Mouse (Mus musculus) kidney, adult 2 months (tissue): Measurements from ENCODE around the gene Ip6k2. TPM values are rescaled to one million over a fixed set of nuclear protein-coding genes. Genes with fewer than 3 reads are reported as not detected.

ENCODE experiments used
- DNase-seq: peaks from one replicate; pipeline ENCODE4 v3.0.0; 2021
- H3K27ac ChIP-seq: fragments of 200-500 bp; 2 replicates; pipeline ENCODE4 v1.5.1; 2012; ENCODE audit warnings: low read depth, low read length, control low read depth, inconsistent platforms; ENCODE audit not compliant: insufficient read depth
- H3K27me3 ChIP-seq: fragments of 200-500 bp; replicated peaks from 2 replicates; pipeline ENCODE4 v1.6.1; 2012; ENCODE audit warnings: mild to moderate bottlenecking, moderate library complexity, low read length, inconsistent platforms; ENCODE audit not compliant: control insufficient read depth, insufficient read depth
- H3K36me3 ChIP-seq: fragments of 200-500 bp; 2 replicates; pipeline ENCODE4 v1.6.1; 2012; ENCODE audit warnings: mild to moderate bottlenecking, moderate library complexity, low read length, inconsistent platforms; ENCODE audit not compliant: control insufficient read depth, insufficient read depth
- H3K4me1 ChIP-seq: fragments of 200-500 bp; 2 replicates; pipeline ENCODE4 v1.6.1; 2011; ENCODE audit warnings: low read length; ENCODE audit not compliant: control insufficient read depth, insufficient read depth
- H3K4me3 ChIP-seq: fragments of 200-500 bp; 2 replicates; pipeline ENCODE4 v1.5.1; 2011; ENCODE audit warnings: mild to moderate bottlenecking, low read depth, low read length, control low read depth; ENCODE audit not compliant: insufficient read depth
- CTCF ChIP-seq: fragments of 200-500 bp; conservative IDR thresholded peaks from 2 replicates; pipeline ENCODE4 v1.5.1; 2011; ENCODE audit warnings: low read depth, mild to moderate bottlenecking, control low read depth, low read length, moderate library complexity, mixed read lengths; ENCODE audit not compliant: insufficient read depth, insufficient read length
- POLR2A ChIP-seq: fragments of 200-500 bp; IDR thresholded peaks from one replicate; pipeline ENCODE4 v1.6.1; 2011; ENCODE audit warnings: low read depth, low read length, control low read depth
- WGBS: fragments of 180-500 bp; shearing (Covaris S2); methylation state at CpG from one replicate; pipeline ENCODE4 v1.1.7; 2018; 5-methylcytosine and 5-hydroxymethylcytosine counted together
- polyA plus RNA-seq: library from polyadenylated mRNA; depleted of rRNA; stranded (reverse); fragments of >200 nt; gene quantifications from 2 replicates; pipeline ENCODE4 v1.2.3, GENCODE M21; 2012

Ip6k2 gene
- polyA plus RNA-seq, 1 experiment, result 68.3 TPM

- Histone ChIP-seq H3K4me1 (peaks cover 14% of the 10 kb centered on the region; the same call in 1 of the 2 replicates), H3K27me3 (no peaks in the 10 kb centered on the region), H3K27ac (no peak overlapping the region), H3K4me3 (no peak overlapping the region), H3K36me3 (peaks cover 3% of the 10 kb centered on the region)
- DNase-seq, result no peak
- WGBS, result 85% methylated on average over 11 of the region's 11 CpGs
- no peak for TF ChIP-seq POLR2A
- no peak for TF ChIP-seq CTCF
Observed at GRCm38 (mm10) chr9:108748600-108749183, 34.9 kb upstream of the Ip6k2 start.

GRCm38 (mm10) chr9:108750616-108751015 is 33.0 kb upstream of the Ip6k2 start:
- no peak for TF ChIP-seq CTCF
- WGBS, result 63% methylated on average over 11 of the region's 11 CpGs
- Histone ChIP-seq H3K4me3 (no peak overlapping the region), H3K27me3 (no peaks in the 10 kb centered on the region), H3K27ac (0 out of 2 replicates have a peak overlapping the region, but pooled peaks have one; percentile 46), H3K36me3 (no peaks in the 10 kb centered on the region), H3K4me1 (peaks cover 25% of the 10 kb centered on the region; the same call in 1 of the 2 replicates)
- DNase-seq, result peak; percentile 76

GRCm38 (mm10) chr9:108752142-108752920 is 31.3 kb upstream of the Ip6k2 start:
- TF ChIP-seq POLR2A (no peak), CTCF (no peak)
- H3K4me3 ChIP-seq, result no peak overlapping the region
- DNase-seq, result no peak
- peaks cover 20% of the 10 kb centered on the region; the same call in 1 of the 2 replicates for H3K4me1 ChIP-seq
- H3K27me3 ChIP-seq, result no peaks in the 10 kb centered on the region
- H3K27ac ChIP-seq, result no peak overlapping the region
- 83% methylated on average over 11 of the region's 11 CpGs for WGBS
- no peaks in the 10 kb centered on the region for H3K36me3 ChIP-seq

GRCm38 (mm10) chr9:108753326-108753725 is 30.3 kb upstream of the Ip6k2 start:
- peak; percentile 73 for DNase-seq
- 66% methylated on average over 9 of the region's 9 CpGs for WGBS
- Histone ChIP-seq H3K4me3 (no peak overlapping the region), H3K27ac (peak overlapping the region; percentile 89), H3K4me1 (peaks cover 17% of the 10 kb centered on the region; the same call in 1 of the 2 replicates), H3K27me3 (no peaks in the 10 kb centered on the region), H3K36me3 (no peaks in the 10 kb centered on the region)
- TF ChIP-seq POLR2A, result no peak
- peak; percentile 90 for TF ChIP-seq CTCF

GRCm38 (mm10) chr9:108753976-108754375 is 29.6 kb upstream of the Ip6k2 start:
- TF ChIP-seq CTCF (no peak), POLR2A (no peak)
- DNase-seq, result peak; percentile 85
- Histone ChIP-seq H3K4me3 (no peak overlapping the region), H3K27ac (peak overlapping the region; percentile 89), H3K36me3 (no peaks in the 10 kb centered on the region), H3K4me1 (peaks cover 17% of the 10 kb centered on the region; the same call in 1 of the 2 replicates), H3K27me3 (no peaks in the 10 kb centered on the region)
- WGBS, result 62% methylated on average over 3 of the region's 3 CpGs

GRCm38 (mm10) chr9:108754423-108754822 is 29.2 kb upstream of the Ip6k2 start:
- peaks cover 17% of the 10 kb centered on the region; the same call in 1 of the 2 replicates for H3K4me1 ChIP-seq
- peak; percentile 80 for DNase-seq
- H3K4me3 ChIP-seq, result no peak overlapping the region
- no peaks in the 10 kb centered on the region for H3K36me3 ChIP-seq
- no peaks in the 10 kb centered on the region for H3K27me3 ChIP-seq
- TF ChIP-seq CTCF, result no peak
- TF ChIP-seq POLR2A, result no peak
- H3K27ac ChIP-seq, result peak overlapping the region; percentile 89
- WGBS, result 52% methylated on average over 5 of the region's 5 CpGs

GRCm38 (mm10) chr9:108757406-108757805 is 26.2 kb upstream of the Ip6k2 start:
- H3K4me1 ChIP-seq, result peaks cover 14% of the 10 kb centered on the region; the same call in 1 of the 2 replicates
- no peak for TF ChIP-seq CTCF
- WGBS, result 66% methylated on average over 6 of the region's 6 CpGs
- H3K36me3 ChIP-seq, result no peaks in the 10 kb centered on the region
- no peak overlapping the region for H3K4me3 ChIP-seq
- H3K27ac ChIP-seq, result 0 out of 2 replicates have a peak overlapping the region, but pooled peaks have one; percentile 41
- no peaks in the 10 kb centered on the region for H3K27me3 ChIP-seq
- DNase-seq, result peak; percentile 38
